Mouse (Mus musculus): ENCODE measurements around the gene Smg8.

Gene Smg8
- long read RNA-seq, experiment 1, transcript Smg8-201 (4 exons, 3,218 nt), result major isoform, 7 of 9 reads
- long read RNA-seq, experiment 1, partial matches to known transcripts, result 2 of 9 reads
- long read RNA-seq, experiment 1, other reads (novel, unspliced or antisense), result 0 of 9 reads
- long read RNA-seq, experiment 2, partial matches to known transcripts, result 0 of 3 reads
- long read RNA-seq, experiment 2, other reads (novel, unspliced or antisense), result 0 of 3 reads

DNA sequence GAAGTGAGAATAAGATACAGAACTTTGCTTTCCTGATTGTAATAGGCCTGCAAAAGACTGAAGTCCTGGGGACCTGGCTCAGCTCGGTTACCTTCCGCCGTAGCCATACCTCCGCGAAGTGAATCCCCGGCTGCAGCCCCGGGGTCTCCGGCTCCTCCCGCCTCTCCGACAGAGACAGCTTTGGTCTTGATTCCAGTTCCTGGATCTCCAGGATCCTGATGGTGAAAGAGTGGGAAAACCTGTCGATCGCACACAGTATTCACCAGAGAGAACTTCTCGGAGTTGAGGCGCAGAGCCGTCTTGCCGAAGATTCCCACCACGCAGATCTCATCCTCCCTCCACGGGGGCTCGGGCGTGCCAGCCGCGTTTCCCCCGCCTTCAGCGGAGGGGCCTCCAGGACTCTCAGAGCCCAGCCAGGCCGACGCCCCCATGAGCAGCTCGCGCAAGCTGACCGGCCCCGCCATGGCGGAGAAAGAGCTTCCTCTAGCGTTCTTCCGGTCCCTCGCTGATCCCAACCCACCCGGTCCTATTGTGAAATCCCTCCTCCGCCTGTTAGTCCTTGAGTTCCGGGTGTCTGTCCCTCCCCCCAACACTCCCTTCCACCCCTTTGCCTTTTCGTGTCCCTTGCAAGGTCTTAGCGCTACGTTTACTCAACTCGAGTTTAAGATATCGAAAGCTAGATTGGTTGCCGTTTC, at the start of gene Smg8:
Smg8 (minus strand) TSS at position 485 of the 695 bp plus-strand sequence.
- intact Hi-C loops (cut with DNase I), result loop anchor here (10.0 kb wide), 1 partner anchor 182 kb away; no protein-coding TSS in a partner anchor

DNA sequence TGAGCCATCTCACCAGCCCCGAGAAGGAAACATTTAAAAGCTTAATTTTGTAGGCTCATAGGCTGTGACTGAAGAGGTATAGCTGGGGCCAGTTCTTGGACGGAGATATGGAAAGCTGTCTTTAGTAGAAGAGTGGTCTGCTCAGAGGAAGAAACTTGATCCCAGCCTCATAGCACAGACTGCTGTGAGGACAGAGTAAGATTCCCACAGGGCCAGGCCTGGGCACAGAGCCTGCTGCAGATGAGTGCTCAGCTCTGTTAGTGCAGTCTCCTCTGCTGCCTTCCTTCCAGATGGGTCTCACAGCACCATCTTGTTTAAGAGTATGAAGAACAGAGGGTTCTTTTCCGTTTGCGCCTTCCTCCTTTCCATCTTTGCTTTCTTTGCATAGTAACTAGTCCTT, 49.7 kb upstream of the Smg8 start:
- intact Hi-C loops (cut with DNase I), result no loop called here

DNA sequence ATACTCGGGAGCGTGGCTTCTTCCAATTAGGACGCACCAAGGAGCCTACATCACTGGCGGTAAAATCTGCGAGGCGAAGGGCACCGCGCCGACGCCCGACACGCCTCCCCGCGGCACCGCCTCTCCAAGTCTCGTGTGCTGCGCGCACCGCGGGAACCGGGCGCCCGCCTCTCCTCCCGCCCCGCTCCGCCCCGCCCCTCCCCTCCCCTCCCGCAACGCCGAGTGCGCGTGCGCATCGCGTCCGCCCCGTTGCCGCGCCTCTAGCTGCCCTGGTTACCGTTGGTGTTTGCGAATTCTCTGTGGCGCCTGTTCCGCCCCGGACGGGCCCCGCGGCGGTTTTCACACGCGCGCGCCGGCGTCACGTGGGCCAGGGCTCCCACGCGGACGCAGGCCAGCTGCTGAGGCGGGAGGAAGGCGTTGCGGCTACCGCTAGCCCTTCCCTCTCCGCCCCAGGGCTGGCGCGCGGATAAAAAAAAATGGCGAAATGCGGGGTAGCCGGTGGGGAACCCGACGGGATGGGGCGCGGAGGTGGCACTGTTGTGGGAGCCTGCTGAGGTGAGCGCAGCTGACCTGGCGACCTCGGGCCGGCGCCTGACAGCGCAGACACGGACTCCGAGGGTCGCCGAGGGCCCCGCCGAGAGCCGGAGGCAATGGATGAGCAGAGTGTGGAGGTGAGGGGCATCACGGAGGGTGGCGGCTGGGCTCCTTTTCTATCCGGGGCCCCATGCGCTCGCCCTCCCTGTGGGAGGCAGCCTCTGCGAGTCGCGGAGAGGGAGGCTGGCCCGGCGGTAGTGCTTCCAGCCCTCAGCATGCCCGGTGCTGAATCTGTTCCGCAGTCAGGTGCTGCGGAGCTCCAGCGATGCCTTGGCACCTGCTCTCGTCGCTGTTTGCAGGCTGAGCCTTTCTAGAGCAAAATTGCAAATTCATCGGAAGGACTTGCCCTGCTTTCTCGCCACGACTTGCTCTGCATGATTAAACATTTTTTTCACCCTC, 40.5 kb upstream of the Smg8 start, which contains the start of gene Trim37:
Trim37 (plus strand) TSS at position 254 of the 993 bp plus-strand sequence.
- intact Hi-C loops (cut with DNase I), result no loop called here

DNA sequence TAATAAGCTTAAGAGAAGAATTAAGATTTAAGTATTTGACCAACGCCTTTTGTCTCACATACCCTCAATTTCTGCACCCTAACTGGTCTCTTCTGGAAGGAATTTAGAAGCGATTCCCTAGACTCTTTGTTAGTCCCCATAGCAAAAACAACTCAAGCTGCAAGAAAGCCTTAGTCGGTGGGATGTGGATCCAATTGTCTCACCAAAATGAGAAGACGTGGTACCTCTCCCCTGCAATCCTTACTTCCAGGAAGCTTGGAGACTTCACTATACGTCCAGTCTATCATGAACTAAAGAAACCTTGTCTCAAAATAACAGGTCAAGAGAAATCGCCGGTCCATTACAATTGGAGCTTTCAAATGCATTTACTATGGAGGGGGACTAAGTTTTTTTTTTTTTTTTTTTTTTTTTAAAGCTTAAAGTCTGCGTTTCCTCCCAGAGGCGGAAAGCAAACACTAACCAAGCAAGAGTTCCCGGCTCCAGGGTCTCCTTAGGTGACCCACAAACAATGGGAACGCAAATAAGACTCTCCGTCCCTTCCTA, 39.8 kb upstream of the Smg8 start:
- intact Hi-C loops (cut with DNase I), result no loop called here

DNA sequence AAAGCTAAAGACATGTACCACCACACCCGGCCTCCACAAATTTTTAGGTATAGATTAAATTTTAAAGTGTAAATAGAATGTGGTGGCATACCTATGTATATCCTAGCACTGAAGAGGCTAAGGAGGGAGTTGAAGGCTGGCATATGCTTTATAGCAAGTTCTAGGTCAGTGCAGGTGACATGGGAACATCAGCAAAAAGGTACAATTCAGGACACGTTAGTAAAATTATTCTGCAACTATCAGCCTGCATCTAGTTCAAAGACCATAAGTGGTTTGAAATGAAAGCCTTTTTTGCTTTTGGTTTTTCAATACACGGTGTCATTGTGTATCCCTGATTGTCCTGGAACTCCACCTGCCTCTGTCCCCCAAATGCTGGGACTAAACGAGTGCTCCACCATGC, 39.0 kb upstream of the Smg8 start:
- intact Hi-C loops (cut with DNase I), result no loop called here

DNA sequence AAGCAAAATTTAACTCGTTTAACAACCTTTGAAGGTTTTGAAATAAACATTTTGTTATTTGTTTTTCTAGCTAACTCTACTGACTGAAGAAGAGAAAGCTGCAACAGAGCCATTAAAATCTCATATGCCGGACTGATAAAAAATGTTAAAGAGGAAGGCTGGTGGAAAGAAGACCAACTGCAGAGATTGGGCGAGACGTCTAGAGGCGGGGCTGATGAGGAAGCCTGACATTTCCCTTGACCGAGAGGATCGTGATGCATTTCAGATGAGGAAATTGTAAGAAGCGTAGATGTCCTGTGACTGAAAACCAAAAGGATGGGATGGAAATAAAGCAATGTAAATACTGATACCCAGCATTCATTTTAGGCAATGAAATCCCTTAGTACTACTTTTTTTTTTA, 35.3 kb upstream of the Smg8 start:
- intact Hi-C loops (cut with DNase I), result no loop called here

DNA sequence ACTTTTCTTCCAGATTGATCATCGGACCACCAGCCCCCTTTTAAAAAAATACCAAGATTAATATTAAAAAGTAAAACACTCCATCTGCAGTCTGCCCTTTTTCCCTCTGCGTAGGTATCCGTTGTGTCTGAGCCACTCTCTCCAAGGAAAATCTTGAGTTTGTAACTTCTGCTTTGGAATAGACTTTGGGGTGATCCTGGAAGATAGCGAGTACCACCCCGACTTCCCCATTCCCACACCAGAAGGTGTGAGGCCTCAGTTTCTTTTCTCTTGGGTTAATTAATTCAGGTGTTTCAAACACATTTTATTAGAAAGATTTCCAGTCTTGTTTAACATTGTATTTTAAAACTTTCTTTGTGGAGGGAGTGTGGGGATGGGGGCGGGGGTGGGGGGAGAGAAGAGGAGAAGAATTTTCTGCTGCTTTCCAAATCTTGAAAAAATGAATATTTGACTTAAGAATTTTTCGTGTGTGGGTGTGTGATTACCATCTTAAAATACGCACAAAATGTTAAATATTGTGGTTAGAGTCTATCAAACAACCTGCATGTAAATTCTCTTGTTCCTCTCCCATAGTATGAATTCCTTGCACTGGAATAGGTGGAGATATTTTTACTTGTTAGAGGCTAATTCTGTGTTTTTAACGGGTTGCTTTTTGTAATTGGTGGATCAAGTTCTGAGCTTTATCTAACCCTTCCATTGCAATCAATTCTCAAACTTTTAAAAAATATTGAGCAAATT, 23.8 kb upstream of the Smg8 start:
- intact Hi-C loops (cut with DNase I), result no loop called here

DNA sequence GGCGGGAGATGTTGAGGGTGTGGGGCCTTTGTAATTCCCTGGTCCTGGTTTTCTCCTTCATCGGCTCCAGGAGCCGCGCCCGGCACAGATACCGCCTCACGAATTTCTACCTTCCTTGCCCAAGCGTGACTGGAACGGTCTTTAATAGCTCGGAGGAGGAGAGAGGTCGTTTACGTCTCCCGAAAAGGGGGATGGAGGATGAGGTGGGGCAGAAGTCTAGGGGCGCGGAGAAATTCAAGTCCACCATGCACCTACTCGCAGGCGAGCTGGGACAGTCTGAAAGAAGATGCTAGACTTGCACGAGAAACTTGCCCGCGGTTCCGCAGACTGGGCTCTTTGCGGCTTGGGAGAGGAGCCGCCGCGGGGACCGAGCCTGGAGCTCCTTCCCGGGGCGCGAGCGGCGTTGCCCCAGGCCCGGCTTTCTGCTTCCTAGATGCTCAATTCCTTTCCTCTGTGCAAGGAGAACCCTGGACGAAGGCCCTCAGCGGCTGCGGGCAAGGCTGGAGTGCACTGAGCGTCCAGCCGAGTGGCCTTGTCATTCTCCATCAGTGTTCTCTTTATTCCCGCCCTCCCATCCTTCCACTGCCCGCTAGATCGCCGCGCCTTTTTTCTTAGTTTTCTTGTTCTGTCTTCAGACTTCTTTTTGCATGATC, 23.1 kb upstream of the Smg8 start:
- intact Hi-C loops (cut with DNase I), result no loop called here

DNA sequence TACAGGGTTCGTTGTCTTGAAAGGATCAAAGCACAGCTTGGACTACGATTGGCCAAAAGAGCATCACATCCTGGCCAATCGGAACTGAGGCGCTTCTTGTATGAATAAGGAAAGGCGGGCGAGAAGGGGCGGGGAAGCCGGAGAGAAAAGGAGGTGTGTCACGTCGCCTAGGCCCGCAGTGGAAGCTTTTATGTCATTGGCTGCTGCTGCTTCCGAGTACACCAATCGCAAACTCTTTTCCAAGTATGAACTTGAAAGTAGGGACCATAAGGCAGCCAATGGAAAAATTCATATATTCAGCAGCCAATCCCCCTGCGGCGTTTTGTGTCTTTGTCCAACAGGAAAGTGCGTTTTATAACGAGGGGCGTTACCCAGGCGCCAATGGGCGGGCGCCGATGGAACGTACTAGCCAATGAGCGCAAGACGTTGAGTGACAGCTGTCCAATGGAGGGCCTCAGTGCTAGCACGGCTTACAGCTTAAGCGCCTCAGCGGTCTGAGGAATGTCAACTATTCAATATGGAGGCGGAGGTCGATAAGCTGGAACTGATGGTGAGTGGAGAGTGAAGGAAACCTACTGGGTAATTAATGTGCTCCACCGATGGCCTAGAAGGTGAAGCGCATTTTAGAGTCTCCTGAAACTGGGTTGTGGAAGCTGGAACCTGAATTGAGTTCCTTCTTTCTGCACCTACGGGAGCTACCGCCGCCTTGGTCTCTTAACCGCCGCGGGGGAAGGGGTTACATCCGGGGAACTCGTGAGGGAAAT, 22.4 kb upstream of the Smg8 start, which contains the start of gene Ska2:
Ska2 (plus strand) TSS at position 480 of the 764 bp plus-strand sequence.
- intact Hi-C loops (cut with DNase I), result no loop called here

DNA sequence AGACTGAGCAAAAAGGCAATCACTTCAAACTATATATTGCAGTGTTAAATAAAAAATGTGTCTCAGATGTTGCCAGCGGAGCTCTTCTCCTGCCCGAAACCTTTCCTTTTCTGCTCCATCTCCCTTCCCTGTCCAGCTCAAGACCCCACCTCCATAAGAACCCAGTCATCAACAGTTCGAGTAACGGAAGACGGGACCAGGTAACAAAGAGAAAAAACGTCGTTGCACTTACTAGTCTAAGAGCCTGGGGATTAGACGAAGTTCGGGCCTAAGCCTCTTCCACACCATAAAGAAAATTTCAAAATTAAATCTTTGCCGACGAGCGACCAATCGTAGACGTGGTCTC, 21.8 kb upstream of the Smg8 start, which contains the start of gene Prr11:
Prr11 (minus strand) TSS at position 300 of the 346 bp plus-strand sequence.
- intact Hi-C loops (cut with DNase I), result no loop called here

DNA sequence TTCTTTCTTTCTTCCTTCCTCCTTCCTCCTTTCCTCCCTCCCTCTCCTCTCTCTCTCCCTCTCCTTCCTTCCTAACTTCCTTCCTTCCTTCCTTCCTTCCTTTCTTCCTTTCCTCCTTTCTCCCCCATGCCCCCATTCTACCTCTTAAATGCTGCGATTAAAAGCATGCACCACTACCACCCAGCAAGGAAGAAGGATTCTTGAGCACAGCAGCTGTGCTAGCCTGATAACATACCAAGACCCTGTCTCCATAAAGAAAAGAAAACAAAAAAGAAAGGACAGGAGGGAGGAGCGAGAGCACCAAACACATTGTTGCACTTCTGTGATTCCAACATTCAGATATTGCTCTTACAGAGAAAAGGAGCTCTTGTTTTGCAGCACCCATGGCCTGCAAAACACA, 568 bp upstream of the Smg8 start:
- intact Hi-C loops (cut with DNase I), result loop anchor here (10.0 kb wide), 1 partner anchor 182 kb away; no protein-coding TSS in a partner anchor

DNA sequence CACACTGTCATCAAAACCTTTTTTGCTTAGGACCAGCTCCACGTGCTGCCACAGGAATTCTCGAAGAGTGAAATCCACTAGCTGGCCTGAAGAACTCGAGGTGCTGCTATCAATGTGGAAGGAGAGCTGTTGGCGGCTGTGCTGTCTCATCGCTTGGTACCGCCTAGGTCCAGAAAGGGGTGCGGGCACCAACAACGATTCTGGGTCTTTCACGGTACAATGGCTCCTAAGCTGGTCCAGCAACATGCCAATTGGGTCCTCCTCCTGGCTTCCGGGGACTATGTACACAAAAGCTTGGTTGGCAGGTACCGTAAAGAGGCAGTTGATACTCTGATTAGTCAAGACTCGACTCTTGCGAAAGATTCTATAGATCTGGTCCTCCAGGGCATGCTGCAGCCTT, 1.1 kb downstream of the Smg8 start:
- intact Hi-C loops (cut with DNase I), result loop anchor here (10.0 kb wide), 1 partner anchor 181 kb away; no protein-coding TSS in a partner anchor

DNA sequence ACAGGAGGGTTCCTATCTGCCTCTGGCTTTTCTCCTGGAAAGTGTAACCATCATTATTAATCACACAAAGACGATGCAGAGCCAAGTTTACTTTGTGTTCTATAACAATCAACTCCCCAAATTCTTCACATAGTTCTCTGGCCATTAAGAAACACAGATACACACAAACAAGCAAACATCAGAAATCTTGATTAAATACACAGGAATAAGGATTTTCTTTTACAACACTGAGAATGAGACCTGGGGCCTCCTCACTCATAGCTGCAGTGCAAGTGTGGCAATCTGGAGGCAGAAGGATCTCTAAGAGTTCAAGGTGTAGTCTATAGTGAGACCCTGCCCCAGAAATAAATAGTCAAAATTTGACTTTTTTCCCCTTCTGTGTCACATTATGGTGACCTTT, 2.9 kb downstream of the Smg8 start:
- intact Hi-C loops (cut with DNase I), result loop anchor here (10.0 kb wide), 1 partner anchor 179 kb away; no protein-coding TSS in a partner anchor

DNA sequence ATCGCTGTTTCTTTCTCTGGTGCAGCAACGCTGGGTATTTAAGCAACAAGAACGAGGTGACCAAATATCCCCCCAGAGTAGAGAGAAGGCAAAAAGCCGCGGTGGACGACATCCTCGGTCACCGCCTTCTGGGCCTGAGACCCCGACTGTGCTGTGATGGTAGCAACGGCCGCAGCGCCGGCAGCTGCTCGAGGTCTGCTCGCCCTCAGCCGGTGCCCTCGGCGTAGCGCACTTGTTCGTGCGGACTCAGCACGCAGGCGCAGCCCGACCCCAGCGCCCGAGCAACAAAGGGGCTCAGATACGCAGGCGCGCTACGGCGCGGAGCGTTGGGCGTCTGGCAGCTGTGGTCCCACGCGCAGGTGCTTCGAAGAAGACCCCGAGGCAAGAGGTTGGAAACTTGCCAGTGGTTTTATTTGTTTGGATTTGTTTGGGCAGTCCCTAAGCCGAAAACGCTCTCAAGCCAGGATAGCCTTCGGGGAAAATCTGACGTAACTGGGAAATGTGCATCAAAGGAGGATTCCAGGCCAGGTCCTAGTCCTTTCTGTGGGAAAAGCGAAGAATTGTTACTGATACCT, 12.6 kb downstream of the Smg8 start, which contains the start of gene Gdpd1:
Gdpd1 (minus strand) TSS at position 197 of the 575 bp plus-strand sequence.
- intact Hi-C loops (cut with DNase I), result no loop called here

DNA sequence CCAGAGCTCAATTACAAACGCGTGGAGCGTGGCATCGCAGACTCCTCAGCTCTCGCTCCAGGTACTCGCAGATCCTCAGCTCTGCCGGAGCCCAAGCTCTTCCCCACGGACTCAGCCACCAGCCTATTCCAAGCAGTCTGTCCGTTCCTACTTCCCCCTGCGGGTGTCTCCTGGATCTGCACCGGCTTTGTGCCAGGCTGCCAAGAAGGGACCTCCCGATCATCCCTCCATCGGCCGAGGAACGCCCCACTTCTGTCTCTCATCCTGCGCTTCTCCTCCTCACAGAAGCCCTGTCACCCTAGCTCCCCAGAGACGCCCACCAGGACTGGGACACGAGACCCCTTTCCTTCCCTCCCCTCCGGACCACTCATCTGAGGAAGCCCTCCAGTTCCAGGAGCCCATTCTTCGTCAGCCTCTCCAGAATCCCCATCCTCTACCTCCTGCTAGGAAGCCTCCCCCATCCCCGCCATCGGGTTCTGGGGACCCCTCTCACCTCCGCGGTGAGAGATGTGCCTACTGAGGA, 13.2 kb downstream of the Smg8 start:
- intact Hi-C loops (cut with DNase I), result no loop called here

DNA sequence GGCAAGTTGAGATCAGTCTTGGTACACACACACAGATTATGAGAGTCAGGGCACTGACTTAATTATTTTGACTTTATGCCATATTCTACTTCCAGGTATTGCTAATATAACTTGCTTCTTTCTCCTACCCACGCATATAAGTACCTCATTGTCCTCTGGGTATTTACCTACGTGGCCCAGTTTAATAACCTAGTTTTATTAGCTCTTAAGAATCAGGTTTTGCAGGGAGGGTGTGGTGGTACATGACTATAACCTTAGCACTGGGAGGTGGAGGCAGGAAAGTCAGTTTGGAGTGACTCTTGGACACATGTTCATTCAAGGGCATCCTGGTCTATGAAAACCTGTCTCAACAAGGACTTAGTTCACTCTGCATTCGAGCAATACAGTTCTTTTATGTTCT, 24.5 kb downstream of the Smg8 start:
- intact Hi-C loops (cut with DNase I), result no loop called here

DNA sequence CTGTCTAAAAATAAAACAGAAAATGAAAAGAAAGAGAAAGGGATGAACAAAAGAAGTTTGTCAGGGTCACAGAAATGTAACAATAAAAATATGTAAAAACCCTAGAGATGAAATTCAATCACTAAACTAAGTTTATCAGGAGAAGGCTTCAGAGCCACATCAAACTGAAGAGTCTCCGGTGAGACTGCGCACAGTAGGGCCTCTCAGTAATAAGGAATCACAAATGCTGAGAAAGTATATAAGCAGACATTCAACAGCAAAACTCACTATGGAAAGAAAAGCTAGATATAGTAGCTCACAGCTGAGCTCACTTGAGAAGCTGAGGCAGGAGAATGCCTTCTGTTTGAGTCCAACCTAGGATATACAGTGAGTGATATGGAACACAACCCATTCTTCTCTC, 26.2 kb downstream of the Smg8 start:
- intact Hi-C loops (cut with DNase I), result no loop called here

DNA sequence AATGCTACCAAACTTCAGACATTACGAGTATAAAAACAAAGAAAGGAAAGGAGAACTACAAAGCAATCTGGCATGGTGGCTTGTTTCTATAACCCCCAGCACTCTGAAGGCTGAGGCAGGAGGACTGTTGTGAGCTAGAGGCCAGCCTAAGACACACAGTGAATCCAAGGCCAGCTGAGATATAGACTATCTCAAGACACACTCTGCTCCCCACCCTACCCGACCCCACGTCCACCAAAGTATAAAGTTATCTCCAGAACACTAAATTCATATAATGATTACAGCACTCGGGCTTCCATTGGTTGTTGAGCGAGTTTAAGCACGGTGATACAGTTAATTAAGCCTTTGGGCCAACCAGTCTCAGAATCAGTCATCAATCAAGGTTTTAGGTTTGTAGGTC, 30.3 kb downstream of the Smg8 start:
- intact Hi-C loops (cut with DNase I), result no loop called here
